Mouse (Mus musculus) mesoderm, embryonic 11.5 days (tissue): Measurements from ENCODE around the gene Wnt9a.
"Not testable (repeated sequence)": the region's sequence is repeated elsewhere in the genome, so short reads cannot be mapped to it uniquely, and the experiment has no call there.

ENCODE experiments used
- DNase-seq: peaks from one replicate; pipeline ENCODE4 v3.0.0-alpha.2; 2012; ENCODE audit warnings: low read depth, low spot score

Wnt9a gene

GRCm38 (mm10) chr11:59335150-59335549 is 28.4 kb downstream of the Wnt9a start:
- DNase-seq = no peak

- no peak for DNase-seq
These were observed 29.2 kb downstream of the Wnt9a start for GRCm38 (mm10) chr11:59335942-59336341.

- peak; percentile 69 for DNase-seq
These were observed 29.7 kb downstream of the Wnt9a start for GRCm38 (mm10) chr11:59336381-59336780.

- no peak for DNase-seq
These were observed 31.4 kb downstream of the Wnt9a start for GRCm38 (mm10) chr11:59337955-59338735.

- no peak for DNase-seq
These were observed 32.0 kb downstream of the Wnt9a start for GRCm38 (mm10) chr11:59338736-59339120.

GRCm38 (mm10) chr11:59342956-59343355 is 36.2 kb downstream of the Wnt9a start:
- DNase-seq = no peak

GRCm38 (mm10) chr11:59346166-59346910 is 39.6 kb downstream of the Wnt9a start:
- DNase-seq = no peak

GRCm38 (mm10) chr11:59350326-59350725 is 43.6 kb downstream of the Wnt9a start:
- peak; percentile 59 for DNase-seq

GRCm38 (mm10) chr11:59354793-59355192 is 48.1 kb downstream of the Wnt9a start:
- no peak for DNase-seq

GRCm38 (mm10) chr11:59356874-59357289 is 50.2 kb downstream of the Wnt9a start:
- DNase-seq = peak; percentile 76

GRCm38 (mm10) chr11:59361291-59361690 is 54.6 kb downstream of the Wnt9a start:
- DNase-seq = no peak

- no peak for DNase-seq
These were observed 57.3 kb downstream of the Wnt9a start for GRCm38 (mm10) chr11:59364007-59364406.

GRCm38 (mm10) chr11:59364417-59364816 is 57.7 kb downstream of the Wnt9a start:
- DNase-seq = no peak

- no peak for DNase-seq
These were observed 59.3 kb downstream of the Wnt9a start for GRCm38 (mm10) chr11:59366031-59366430.

- peak; percentile 54 for DNase-seq
These were observed 59.9 kb downstream of the Wnt9a start for GRCm38 (mm10) chr11:59366633-59367032.

- not testable (repeated sequence) for DNase-seq
These were observed 61.2 kb downstream of the Wnt9a start for GRCm38 (mm10) chr11:59367955-59368354.

- no peak for DNase-seq
These were observed 63.1 kb downstream of the Wnt9a start for GRCm38 (mm10) chr11:59369848-59370247.

- DNase-seq = no peak
These were observed 68.7 kb downstream of the Wnt9a start, which contains the start of gene Prss38 for GRCm38 (mm10) chr11:59375475-59375874. TSS of gene Prss38 (minus strand) at chr11:59375657.

- DNase-seq = no peak
These were observed 71.3 kb downstream of the Wnt9a start for GRCm38 (mm10) chr11:59377999-59378398.

GRCm38 (mm10) chr11:59379547-59379946 is 72.8 kb downstream of the Wnt9a start:
- DNase-seq = no peak
